ENCODE assay signal across 8 mouse cellular contexts in the genomic region with DNA sequence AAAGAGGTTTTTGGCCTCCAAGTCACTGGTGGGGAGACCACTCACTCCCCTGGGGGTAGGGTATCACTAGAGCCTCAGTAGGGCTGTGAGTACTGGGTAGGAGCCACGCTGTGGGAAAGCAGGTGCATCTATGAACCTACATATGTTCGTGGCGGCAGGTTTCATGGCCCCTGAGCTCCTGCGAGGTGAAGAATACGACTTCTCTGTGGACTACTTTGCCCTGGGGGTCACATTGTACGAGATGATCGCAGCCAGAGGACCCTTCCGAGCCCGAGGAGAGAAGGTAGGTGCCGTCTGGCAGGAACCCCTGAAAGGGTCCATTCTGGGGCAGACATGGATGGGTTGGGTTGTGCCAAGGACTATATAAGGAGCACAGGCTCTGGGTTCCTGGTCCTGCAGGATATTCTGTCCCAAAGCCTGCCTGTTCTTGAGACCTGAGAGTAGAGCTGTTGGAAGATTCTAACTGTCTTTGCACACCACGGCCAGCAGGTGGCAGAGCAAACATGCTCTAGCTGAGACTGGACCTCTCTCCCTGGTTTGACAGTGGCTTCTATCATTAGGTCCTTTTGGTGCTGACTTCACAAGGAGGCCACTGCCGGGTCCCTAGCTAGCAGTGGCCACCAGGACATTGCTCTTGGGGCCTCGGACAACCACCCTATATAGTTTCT. TPM values are rescaled to one million over a fixed set of nuclear protein-coding genes. Genes with fewer than 3 reads are reported as not detected.
DNase-seq lines count a peak whose midpoint lies in the region; ATAC-seq lines count a peak whose summit lies in the region.

No protein-coding gene starts in this region.

- H3K4me1 ChIP-seq in intestine, embryonic 15.5 days (replicated peaks), result no peaks in the 10 kb centered on the region
- no peaks in the 10 kb centered on the region for H3K4me1 ChIP-seq in limb, embryonic 10.5 days

- H3K4me3 ChIP-seq in intestine, embryonic 15.5 days (replicated peaks), result no peak overlapping the region
- H3K4me3 ChIP-seq in limb, embryonic 10.5 days, result no peak overlapping the region

- H3K9me3 ChIP-seq in intestine, embryonic 15.5 days, result no peaks in the 10 kb centered on the region
- H3K9me3 ChIP-seq in limb, embryonic 10.5 days (replicated peaks), result no peaks in the 10 kb centered on the region

- no peak overlapping the region for H3K9ac ChIP-seq in intestine, embryonic 15.5 days

- DNase-seq in ovary, postnatal 10 days (ENCODE audit: low spot score), result peak; percentile 21
- DNase-seq in ovary, adult 18-20 months (ENCODE audit: low spot score), result no peak
- peak; percentile 54 for DNase-seq in adrenal gland, adult 2 months
- peak; percentile 81 for DNase-seq in embryo, embryonic 10 days (ENCODE audit: low spot score)
- DNase-seq in limb, embryonic 10.5 days (ENCODE audit: low spot score), result peak; percentile 71
- peak; percentile 63 for DNase-seq in neural tube, embryonic 10.5 days (ENCODE audit: extremely low spot score, low spot score)
- DNase-seq in thymus, postnatal 25 days, result peak; percentile 61

- ATAC-seq in intestine, embryonic 15.5 days, result peak; percentile 62

- H3K36me3 ChIP-seq in intestine, embryonic 15.5 days, result no peaks in the 10 kb centered on the region
- no peaks in the 10 kb centered on the region for H3K36me3 ChIP-seq in limb, embryonic 10.5 days

- H3K27me3 ChIP-seq in intestine, embryonic 15.5 days (replicated peaks), result no peaks in the 10 kb centered on the region
- no peaks in the 10 kb centered on the region for H3K27me3 ChIP-seq in limb, embryonic 10.5 days (ENCODE audit: low read depth, poor library complexity, severe bottlenecking)

- no peak overlapping the region for H3K27ac ChIP-seq in intestine, embryonic 15.5 days
- H3K27ac ChIP-seq in limb, embryonic 10.5 days, result no peak overlapping the region

- WGBS in intestine, embryonic 15.5 days, result 64% methylated on average over 13 of the region's 13 CpGs
- WGBS in limb, embryonic 10.5 days, result 67% methylated on average over 13 of the region's 13 CpGs

- H3K4me2 ChIP-seq in intestine, embryonic 15.5 days (replicated peaks), result no peak overlapping the region

RNA-seq across cellular contexts. Expression of gene Grk1, which starts 8.1 kb away (rescaled TPM):
- not detected for total RNA-seq in adrenal gland, adult 2 months (2021)
- not detected in 2 replicates for polyA plus RNA-seq in adrenal gland, adult 2 months (2012; rRNA removed)
- polyA plus RNA-seq in intestine, embryonic 15.5 days (2015; fragmentation: Nextera tagmentation; extraction: Ambion mirVana), result not detected in 2 replicates
- polyA plus RNA-seq in limb, embryonic 10.5 days (2016; fragmentation: Nextera tagmentation; extraction: Ambion mirVana), result 0.06 TPM in 2 replicates

RNA-seq across cellular contexts. Expression of gene Atp4b, which starts 16.4 kb away (rescaled TPM):
- total RNA-seq in adrenal gland, adult 2 months (2021), result under 1 TPM in 1 of 2 experiments, not detected in 1; 0.69 TPM
- 0.43 and 1.2 TPM in 2 replicates for polyA plus RNA-seq in adrenal gland, adult 2 months (2012; rRNA removed)
- not detected in 2 replicates for polyA plus RNA-seq in intestine, embryonic 15.5 days (2015; fragmentation: Nextera tagmentation; extraction: Ambion mirVana)
- not detected in 2 replicates for polyA plus RNA-seq in limb, embryonic 10.5 days (2016; fragmentation: Nextera tagmentation; extraction: Ambion mirVana)

RNA-seq across cellular contexts. Expression of gene Tmem255b, which starts 22.0 kb away (rescaled TPM):
- total RNA-seq in adrenal gland, adult 2 months (2021), result 1 to 10 TPM in 1 of 2 experiments, under 1 TPM in 1; 0.49 to 1.4 TPM
- polyA plus RNA-seq in adrenal gland, adult 2 months (2012; rRNA removed), result 3.2 and 5.7 TPM in 2 replicates
- 2.2 and 2.7 TPM in 2 replicates for polyA plus RNA-seq in intestine, embryonic 15.5 days (2015; fragmentation: Nextera tagmentation; extraction: Ambion mirVana)
- polyA plus RNA-seq in limb, embryonic 10.5 days (2016; fragmentation: Nextera tagmentation; extraction: Ambion mirVana), result 0.29 and 0.40 TPM in 2 replicates
